Mouse (Mus musculus) retina, postnatal 7 days (tissue): ENCODE results near the gene Slc5a5.

ENCODE experiments used
- DNase-seq: peaks from one replicate; pipeline ENCODE4 v3.0.0-alpha.2; 2012; ENCODE audit warnings: low read depth, low spot score

The Slc5a5 gene

GRCm38 (mm10) chr8:70880126-70880525, 12.4 kb downstream of the Slc5a5 start:
- DNase-seq: no peak

GRCm38 (mm10) chr8:70879500-70879899, 13.1 kb downstream of the Slc5a5 start:
- DNase-seq: no peak

- no peak for DNase-seq
Measured at GRCm38 (mm10) chr8:70878178-70878577, 14.4 kb downstream of the Slc5a5 start.

GRCm38 (mm10) chr8:70876382-70876781, 16.2 kb downstream of the Slc5a5 start:
- no peak for DNase-seq

- DNase-seq: no peak
Measured at GRCm38 (mm10) chr8:70874441-70874840, 18.1 kb downstream of the Slc5a5 start.

GRCm38 (mm10) chr8:70873364-70873985, 19.1 kb downstream of the Slc5a5 start, which contains the start of gene Ccdc124:
Gene Ccdc124 (minus strand): TSS chr8:70873935.
- DNase-seq: peak; percentile 92

GRCm38 (mm10) chr8:70872643-70873363, 19.8 kb downstream of the Slc5a5 start:
- no peak for DNase-seq

- no peak for DNase-seq
Measured at GRCm38 (mm10) chr8:70871195-70871807, 21.3 kb downstream of the Slc5a5 start.

- no peak for DNase-seq
Measured at GRCm38 (mm10) chr8:70869601-70870041, 22.9 kb downstream of the Slc5a5 start.

- DNase-seq: no peak
Measured at GRCm38 (mm10) chr8:70869199-70869571, 23.4 kb downstream of the Slc5a5 start.

GRCm38 (mm10) chr8:70868559-70869198, 23.9 kb downstream of the Slc5a5 start:
- DNase-seq: no peak

GRCm38 (mm10) chr8:70866566-70866965, 26.0 kb downstream of the Slc5a5 start:
- DNase-seq: no peak

- no peak for DNase-seq
Measured at GRCm38 (mm10) chr8:70866001-70866520, 26.5 kb downstream of the Slc5a5 start.

- peak; percentile 100 for DNase-seq
Measured at GRCm38 (mm10) chr8:70865350-70866000, 27.1 kb downstream of the Slc5a5 start.

GRCm38 (mm10) chr8:70864712-70865221, 27.8 kb downstream of the Slc5a5 start:
- no peak for DNase-seq

- DNase-seq: no peak
Measured at GRCm38 (mm10) chr8:70863956-70864711, 28.4 kb downstream of the Slc5a5 start.

- no peak for DNase-seq
Measured at GRCm38 (mm10) chr8:70862824-70863641, 29.5 kb downstream of the Slc5a5 start, which contains the start of gene Kcnn1. Gene Kcnn1 (minus strand): TSS chr8:70863258.

- no peak for DNase-seq
Measured at GRCm38 (mm10) chr8:70857516-70857915, 35.0 kb downstream of the Slc5a5 start.

GRCm38 (mm10) chr8:70856541-70857197, 35.9 kb downstream of the Slc5a5 start:
- no peak for DNase-seq
